Mouse (Mus musculus): ENCODE measurements around the gene Ube2r2. TPM values are rescaled to one million over a fixed set of nuclear protein-coding genes. Genes with fewer than 3 reads are reported as not detected.

Gene Ube2r2
- total RNA-seq, 4 experiments from 2014 or later = 124 to 155 (median 142) TPM

DNA sequence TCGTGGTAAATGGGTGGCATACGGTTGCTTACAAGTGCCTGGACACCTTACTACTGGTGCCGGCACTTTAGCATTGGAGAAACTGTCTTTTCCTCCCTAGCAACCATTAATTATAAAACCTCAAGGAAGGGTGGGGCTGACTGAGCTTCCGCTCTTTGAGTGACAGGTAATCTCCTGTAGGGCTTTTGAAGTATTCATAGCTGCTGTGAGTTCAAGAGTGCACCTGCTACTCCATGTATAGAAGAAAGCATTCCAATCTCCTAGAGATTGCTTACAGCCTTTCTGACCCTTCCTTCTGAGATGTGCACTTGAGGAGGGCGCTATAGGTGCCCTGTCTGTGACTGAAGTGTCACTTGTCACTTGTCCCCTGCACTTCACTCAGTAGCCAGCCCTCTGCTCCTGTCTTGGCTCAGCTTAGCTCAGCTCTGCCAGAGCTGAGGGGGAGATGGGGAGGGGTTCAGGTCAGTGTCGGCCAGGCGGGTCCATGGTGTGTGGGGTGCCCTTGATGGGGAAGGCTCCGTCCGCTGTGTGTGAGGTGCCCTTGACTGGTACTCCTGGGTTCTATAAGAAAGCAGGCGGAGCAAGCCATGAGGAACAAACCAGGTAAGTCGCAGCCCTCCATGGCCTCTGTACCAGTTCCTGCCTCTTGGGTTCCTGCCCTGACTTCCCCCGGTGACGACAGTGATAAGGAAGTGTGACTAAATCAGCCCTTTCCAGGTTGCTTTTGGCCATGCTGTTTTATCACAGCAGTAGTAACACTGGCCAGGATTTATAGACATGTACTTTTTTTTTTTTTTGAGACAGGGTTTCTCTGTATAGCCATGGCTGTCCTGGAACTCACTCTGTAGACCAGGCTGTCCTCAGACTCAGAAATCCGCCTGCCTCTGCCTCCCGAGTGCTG lies 44.5 kb downstream of the Ube2r2 start:
- DNase-seq (ENCODE audit: low spot score) = peak; percentile 13

DNA sequence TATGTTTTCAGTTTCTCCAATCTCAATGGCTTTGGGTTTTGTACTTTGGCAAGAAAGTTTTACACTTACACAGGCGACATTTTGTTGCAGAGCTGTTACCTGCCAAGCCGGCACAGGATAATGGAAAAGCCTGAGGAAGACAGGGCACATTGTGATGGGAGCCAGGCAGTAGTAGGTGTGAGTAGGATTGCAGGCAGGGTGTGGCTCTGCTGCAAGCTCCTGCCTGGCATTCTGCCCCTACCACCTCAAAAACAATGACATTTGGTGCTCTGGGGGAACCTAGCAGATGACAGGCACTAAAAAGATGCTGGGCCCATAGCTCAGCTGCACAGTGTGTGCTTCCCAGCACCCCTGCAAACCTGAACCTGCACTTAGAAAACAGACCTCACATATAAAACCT lies 54.3 kb downstream of the Ube2r2 start:
- no peak for DNase-seq (ENCODE audit: low spot score)

DNA sequence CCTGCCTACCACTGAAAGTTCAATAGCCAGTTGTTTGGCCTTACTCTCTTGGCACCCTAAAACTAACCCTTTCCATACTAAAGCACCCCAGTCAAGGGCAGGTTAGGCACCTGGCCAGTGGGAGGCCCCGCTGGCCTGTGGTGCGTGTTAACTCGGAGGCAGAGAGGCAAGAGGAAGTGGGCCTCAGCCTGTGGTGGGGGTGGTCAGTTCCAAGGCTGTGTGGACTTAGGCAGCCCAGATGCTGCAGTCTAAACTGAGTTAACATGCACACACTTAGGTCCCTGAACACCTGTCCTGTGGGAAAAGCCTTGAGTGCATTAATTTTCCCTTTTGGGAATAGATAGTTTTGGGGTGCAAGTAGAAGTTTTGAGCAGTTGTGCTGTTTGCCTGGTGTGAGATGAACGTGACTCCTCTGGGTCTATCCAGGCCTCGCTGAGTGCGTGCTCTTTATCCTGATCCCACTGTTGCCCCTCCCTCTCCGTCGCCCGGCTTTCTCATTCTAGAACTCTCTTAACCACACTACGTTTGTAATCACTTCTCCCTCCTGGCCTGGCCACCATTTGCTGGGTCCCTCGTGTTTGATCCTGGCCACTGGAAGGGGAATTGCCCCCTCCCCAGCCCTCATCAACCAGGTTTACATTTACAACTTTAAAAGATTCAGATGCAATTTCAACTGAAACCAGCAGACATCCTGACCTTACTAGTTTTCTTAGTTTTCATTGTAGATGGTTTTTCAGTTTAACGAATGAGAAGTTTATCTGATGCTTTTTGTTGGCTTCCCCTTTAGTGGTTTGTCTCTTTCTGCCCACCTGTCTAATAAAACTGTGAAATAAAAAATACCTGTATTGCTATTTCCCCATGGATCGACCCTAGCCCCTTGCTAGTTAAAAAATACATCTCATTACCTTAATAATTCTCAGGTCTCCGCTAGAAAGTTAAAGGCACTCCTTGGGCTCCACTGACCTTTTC lies 57.3 kb downstream of the Ube2r2 start:
- no peak for DNase-seq (ENCODE audit: low spot score)

GRCm38 (mm10) chr4:41195328-41195727 lies 59.8 kb downstream of the Ube2r2 start:
- no peak for DNase-seq (ENCODE audit: low spot score)

- DNase-seq (ENCODE audit: low spot score) = no peak
Observed at GRCm38 (mm10) chr4:41196861-41197610, 61.5 kb downstream of the Ube2r2 start.

DNA sequence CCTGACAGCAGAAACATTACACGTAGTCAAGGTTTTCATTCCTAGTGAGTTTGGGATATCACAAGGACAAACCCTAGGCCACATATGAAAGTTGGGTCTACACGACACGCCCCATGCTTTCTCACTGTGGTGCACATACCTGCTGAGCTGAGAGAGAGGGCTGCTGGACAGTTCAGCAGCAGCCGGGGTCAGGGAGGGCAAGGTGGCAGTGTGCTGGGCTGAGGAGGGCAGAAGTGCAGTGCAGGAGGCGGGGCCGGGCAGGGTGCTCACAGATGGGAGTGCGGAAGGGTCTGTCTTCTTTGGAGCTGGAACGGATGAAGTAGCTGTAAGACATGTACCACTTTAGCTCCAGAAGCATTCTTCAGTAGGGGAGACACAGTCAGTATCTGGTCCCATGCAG lies 66.6 kb downstream of the Ube2r2 start:
- no peak for DNase-seq (ENCODE audit: low spot score)

DNA sequence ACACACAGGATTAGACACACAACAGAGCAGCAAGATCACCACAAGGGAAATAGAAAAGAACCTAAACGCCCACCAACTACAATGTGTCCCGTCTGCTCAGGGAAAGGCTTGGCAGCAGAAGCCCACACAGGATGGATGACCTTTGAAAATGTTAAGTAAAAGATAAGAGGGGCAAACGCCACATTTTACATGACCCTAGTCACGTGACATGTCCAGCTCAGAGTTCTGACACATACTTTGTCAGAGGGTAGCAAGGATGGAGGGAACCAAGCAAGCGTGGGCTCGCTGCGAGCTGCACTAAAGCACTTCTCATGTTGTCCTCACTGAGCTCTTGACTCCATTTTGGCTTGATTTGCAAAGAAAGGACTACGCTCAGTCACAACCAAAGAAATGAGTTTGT lies 70.2 kb downstream of the Ube2r2 start:
- DNase-seq (ENCODE audit: low spot score) = no peak

DNA sequence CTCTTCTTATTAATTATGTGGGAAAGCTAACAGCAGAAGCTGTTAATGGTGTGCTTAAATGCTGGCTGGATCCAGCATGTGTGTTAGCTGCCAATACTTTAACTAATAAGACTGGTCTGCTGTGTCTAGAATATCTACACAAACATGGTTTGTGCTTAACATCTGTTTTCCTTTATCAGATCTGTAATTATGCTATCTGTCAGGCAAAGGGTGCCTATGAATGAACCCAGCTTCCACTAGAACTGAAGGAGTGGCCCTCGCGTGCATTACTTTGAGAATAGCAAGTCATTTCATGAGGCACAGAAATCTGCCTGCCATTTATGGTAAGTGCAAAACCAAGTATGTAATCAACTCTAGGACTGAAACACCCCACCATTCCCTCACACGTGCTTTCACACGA lies 72.5 kb downstream of the Ube2r2 start:
- DNase-seq (ENCODE audit: low spot score) = no peak

DNA sequence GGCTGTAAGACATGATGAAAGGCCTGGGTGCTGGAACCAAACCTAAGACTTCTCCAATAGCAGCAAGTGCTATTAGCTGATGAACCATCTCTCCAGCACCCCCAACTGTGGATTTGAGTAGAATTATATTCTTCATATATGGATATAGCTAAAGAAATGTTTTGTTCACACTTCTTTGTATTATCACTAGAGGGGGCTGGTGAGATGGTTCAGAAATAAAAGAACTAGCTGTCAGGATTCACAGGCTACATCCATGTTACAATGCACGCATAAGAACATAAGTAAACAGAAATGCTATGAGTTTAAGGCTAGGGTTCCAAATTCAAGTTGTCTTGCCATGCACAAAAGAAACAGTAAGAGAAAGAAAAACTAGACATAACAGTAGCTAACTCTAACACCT lies 89.9 kb downstream of the Ube2r2 start:
- DNase-seq (ENCODE audit: low spot score) = peak; percentile 7

DNA sequence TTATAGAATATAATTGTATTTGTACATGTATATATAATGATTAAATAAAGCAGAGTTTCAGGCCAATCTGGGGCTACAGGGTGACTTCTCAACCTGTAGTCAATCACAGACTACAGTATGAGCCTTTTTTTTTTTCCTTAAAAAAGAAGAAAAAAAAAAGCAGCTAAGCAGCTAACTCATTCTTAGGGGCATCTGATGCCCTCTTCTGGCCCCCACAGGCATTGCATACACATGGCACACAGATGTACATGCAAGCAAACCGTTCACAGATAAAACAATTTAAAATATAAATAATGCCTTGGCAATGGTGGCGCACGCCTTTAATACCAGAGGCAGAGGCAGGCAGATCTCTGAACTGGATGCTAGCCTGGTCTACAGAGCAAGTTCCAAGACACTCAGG lies 90.8 kb downstream of the Ube2r2 start:
- peak; percentile 6 for DNase-seq (ENCODE audit: low spot score)

DNA sequence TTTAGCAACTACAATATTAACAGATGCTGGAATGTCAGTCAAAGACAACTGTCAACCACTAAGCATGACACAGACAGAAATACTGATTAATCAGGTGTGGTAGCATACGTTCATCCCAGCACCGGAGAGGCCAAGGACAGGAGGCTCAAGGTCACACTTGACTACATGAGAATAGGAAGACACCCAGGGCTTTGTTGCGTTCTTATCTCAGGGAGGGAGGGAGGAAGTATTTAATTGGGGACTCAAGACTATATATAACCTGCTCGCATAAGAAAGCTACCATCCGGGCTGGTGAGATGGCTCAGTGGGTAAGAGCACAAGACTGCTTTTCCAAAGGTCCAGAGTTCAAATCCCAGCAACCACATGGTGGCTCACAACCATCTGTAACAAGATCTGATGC lies 100.1 kb downstream of the Ube2r2 start:
- DNase-seq (ENCODE audit: low spot score) = no peak

DNA sequence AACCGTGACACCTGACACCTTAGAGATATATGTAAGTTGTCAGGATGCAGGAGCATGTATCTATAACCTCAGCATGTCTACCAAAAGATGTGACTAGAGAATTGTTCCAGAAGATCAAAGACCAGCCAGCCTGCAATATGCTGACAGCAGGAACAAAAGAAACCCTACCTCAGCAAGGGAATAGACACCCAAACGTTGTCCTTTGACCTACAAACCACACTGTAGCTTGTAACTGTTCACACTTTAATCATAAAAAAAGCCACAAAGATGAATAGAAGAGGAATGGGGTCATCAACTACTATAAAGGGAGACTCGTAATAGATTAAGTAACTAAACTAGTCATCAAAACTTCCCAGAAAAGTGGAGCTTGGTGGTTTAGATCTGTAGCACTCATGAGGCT lies 105.4 kb downstream of the Ube2r2 start:
- DNase-seq (ENCODE audit: low spot score) = no peak

Other genes with a start within 250 kb of the Ube2r2 start
- 1 to 10 TPM in 1 of 4 experiments, under 1 TPM in 2, not detected in 1; 0.82 to 1.3 (median 0.94) TPM for gene Spink4, start 215.7 kb upstream of the Ube2r2 start, total RNA-seq (2022)
- 100 to 1,000 TPM; 252 to 291 (median 269) TPM for gene Bag1, start 187.4 kb upstream of the Ube2r2 start, total RNA-seq (2022)
- gene Chmp5, start 187.3 kb upstream of the Ube2r2 start, total RNA-seq (2022) = 10 to 100 TPM; 32.2 to 39.2 (median 37.1) TPM
- 10 to 100 TPM; 18.8 to 24.0 (median 21.1) TPM for gene Nfx1, start 164.8 kb upstream of the Ube2r2 start, total RNA-seq (2022)
- 10 to 100 TPM; 24.2 to 36.7 (median 31.4) TPM for gene Aqp7, start 87.6 kb upstream of the Ube2r2 start, total RNA-seq (2022)
- not detected for gene Aqp3, start 37.6 kb upstream of the Ube2r2 start, total RNA-seq (2022)
- 10 to 100 TPM; 17.5 to 20.6 (median 18.8) TPM for gene Nol6, start 11.3 kb upstream of the Ube2r2 start, total RNA-seq (2022)
- 10 to 100 TPM; 52.5 to 65.4 (median 57.5) TPM for gene Ubap2, start 139.4 kb downstream of the Ube2r2 start, total RNA-seq (2022)
- 10 to 100 TPM; 22.9 to 35.5 (median 27.7) TPM for gene Dcaf12, start 179.1 kb downstream of the Ube2r2 start, total RNA-seq (2022)
- 10 to 100 TPM; 31.8 to 37.4 (median 33.7) TPM for gene Ubap1, start 213.3 kb downstream of the Ube2r2 start, total RNA-seq (2022)